Mouse (Mus musculus) cerebellum, adult 9-10 months (tissue): ENCODE measurements around the gene Tmem207.

Source experiments
- DNase-seq: peaks from one replicate; pipeline ENCODE4 v3.0.0; 2022

Tmem207 gene

GRCm38 (mm10) chr16:26454163-26454562 is 72.4 kb downstream of the Tmem207 start:
- no peak for DNase-seq
